Mouse (Mus musculus) gastrocnemius, postnatal 14 days (tissue): ENCODE results near the gene Tyms. TPM values are rescaled to one million over a fixed set of nuclear protein-coding genes. Genes with fewer than 3 reads are reported as not detected.

Experiments
- DNase-seq: peaks from one replicate; pipeline ENCODE4 v3.0.0; 2021; ENCODE audit warnings: mixed read lengths
- intact Hi-C: fragments of 180-260 bp; cut with DNase I; formaldehyde crosslinking; loops from one replicate; pipeline ENCODE4 v1.15.1; 2025; ENCODE audit warnings: low total_unique reads
- long read RNA-seq, 2 experiments: library from polyadenylated mRNA; stranded (forward); transcript quantifications; one replicate each; pipeline ENCODE4 v2.0.0; 2021
- total RNA-seq, 2 experiments: library from RNA; stranded (reverse); gene quantifications; 2 replicates each; pipeline ENCODE4 v1.2.3; 2021

Tyms gene
- 1 to 10 TPM; 6.9 to 7.7 TPM for total RNA-seq
- long read RNA-seq, experiment 1, transcript Tyms-201 (7 exons, 3,163 nt): major isoform, 9 of 9 reads
- long read RNA-seq, experiment 1, partial matches to known transcripts: 0 of 9 reads
- long read RNA-seq, experiment 1, other reads (novel, unspliced or antisense): 0 of 9 reads
- long read RNA-seq, experiment 2, partial matches to known transcripts: 0 of 3 reads
- long read RNA-seq, experiment 2, other reads (novel, unspliced or antisense): 1 of 3 reads

- intact Hi-C loops: no loop called here
- DNase-seq: peak; percentile 79
These were observed at the start of gene Tyms for GRCm38 (mm10) chr5:30072825-30073821. TSS of gene Tyms (minus strand) at chr5:30073617.

GRCm38 (mm10) chr5:30122481-30122880 lies 49.1 kb upstream of the Tyms start:
- no peak for DNase-seq

GRCm38 (mm10) chr5:30120106-30120505 lies 46.7 kb upstream of the Tyms start:
- intact Hi-C loops: no loop called here

More at GRCm38 (mm10) chr5:30122481-30122880, 49.1 kb upstream of the Tyms start:
- intact Hi-C loops: no loop called here

GRCm38 (mm10) chr5:30119163-30119562 lies 45.7 kb upstream of the Tyms start:
- intact Hi-C loops: loop anchor here (10.0 kb wide), 1 partner anchor 294 kb away; no protein-coding TSS in a partner anchor

More at GRCm38 (mm10) chr5:30120106-30120505, 46.7 kb upstream of the Tyms start:
- no peak for DNase-seq

GRCm38 (mm10) chr5:30118018-30118417 lies 44.6 kb upstream of the Tyms start:
- DNase-seq: no peak
- intact Hi-C loops: loop anchor here (10.0 kb wide), 1 partner anchor 293 kb away; no protein-coding TSS in a partner anchor

More at GRCm38 (mm10) chr5:30119163-30119562, 45.7 kb upstream of the Tyms start:
- DNase-seq: no peak

GRCm38 (mm10) chr5:30115718-30116117 lies 42.3 kb upstream of the Tyms start:
- intact Hi-C loops: loop anchor here (10.0 kb wide), 1 partner anchor 291 kb away; no protein-coding TSS in a partner anchor
- DNase-seq: no peak

GRCm38 (mm10) chr5:30114761-30115140 lies 41.3 kb upstream of the Tyms start:
- intact Hi-C loops: loop anchor here (10.0 kb wide), 1 partner anchor 290 kb away; no protein-coding TSS in a partner anchor
- DNase-seq: no peak

GRCm38 (mm10) chr5:30113881-30114760 lies 40.7 kb upstream of the Tyms start:
- peak; percentile 74 for DNase-seq
- intact Hi-C loops: loop anchor here (10.0 kb wide), 1 partner anchor 289 kb away; no protein-coding TSS in a partner anchor

GRCm38 (mm10) chr5:30112533-30113068 lies 39.2 kb upstream of the Tyms start:
- intact Hi-C loops: loop anchor here (10.0 kb wide), 1 partner anchor 288 kb away; no protein-coding TSS in a partner anchor
- DNase-seq: no peak

- intact Hi-C loops: loop anchor here (10.0 kb wide), 1 partner anchor 287 kb away; no protein-coding TSS in a partner anchor
- no peak for DNase-seq
These were observed 38.4 kb upstream of the Tyms start for GRCm38 (mm10) chr5:30111771-30112170.

- peak; percentile 46 for DNase-seq
- intact Hi-C loops: loop anchor here (10.0 kb wide), 1 partner anchor 286 kb away; no protein-coding TSS in a partner anchor
These were observed 37.7 kb upstream of the Tyms start for GRCm38 (mm10) chr5:30111126-30111525.

GRCm38 (mm10) chr5:30110371-30111060 lies 37.1 kb upstream of the Tyms start:
- no peak for DNase-seq
- intact Hi-C loops: loop anchor here (10.0 kb wide), 1 partner anchor 286 kb away; no protein-coding TSS in a partner anchor

- DNase-seq: no peak
- intact Hi-C loops: loop anchor here (10.0 kb wide), 1 partner anchor 285 kb away; no protein-coding TSS in a partner anchor
These were observed 36.5 kb upstream of the Tyms start for GRCm38 (mm10) chr5:30109899-30110298.

- no peak for DNase-seq
- intact Hi-C loops: no loop called here
These were observed 34.8 kb upstream of the Tyms start for GRCm38 (mm10) chr5:30108233-30108632.

- no peak for DNase-seq
- intact Hi-C loops: no loop called here
These were observed 34.2 kb upstream of the Tyms start for GRCm38 (mm10) chr5:30107611-30108041.

- intact Hi-C loops: no loop called here
- DNase-seq: no peak
These were observed 33.8 kb upstream of the Tyms start for GRCm38 (mm10) chr5:30107186-30107585.

- DNase-seq: no peak
- intact Hi-C loops: no loop called here
These were observed 33.3 kb upstream of the Tyms start for GRCm38 (mm10) chr5:30106756-30107155.
